Mouse (Mus musculus): ENCODE data around the gene Tubg1. TPM values are rescaled to one million over a fixed set of nuclear protein-coding genes. Genes with fewer than 3 reads are reported as not detected.

The Tubg1 gene
- polyA plus RNA-seq, 1 experiment from 2014 or later: 103 TPM

DNA sequence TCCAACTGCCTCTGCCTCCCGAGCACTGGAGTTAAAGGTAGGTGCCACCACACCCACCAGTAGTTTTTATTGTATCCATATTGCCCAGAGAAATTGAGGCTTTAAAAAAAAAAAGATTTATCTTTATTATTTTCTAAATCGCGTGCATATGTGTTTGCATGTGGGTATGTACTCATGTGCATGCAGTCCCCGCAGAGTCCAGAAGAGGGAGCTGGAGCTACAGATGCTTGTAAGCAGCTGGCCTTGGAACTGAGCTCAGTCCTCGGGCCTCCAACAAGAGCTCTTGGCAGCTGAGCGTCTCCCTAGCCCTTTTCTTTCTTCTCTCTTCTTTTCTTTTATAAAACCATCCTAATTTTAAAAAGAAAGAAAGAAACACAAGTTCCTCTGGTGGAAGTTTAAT lies 12.0 kb downstream of the Tubg1 start:
- Histone ChIP-seq H3K9me3 (no peaks in the 10 kb centered on the region), H3K27ac (no peak overlapping the region), H3K27me3 (no peaks in the 10 kb centered on the region), H3K4me1 (no peaks in the 10 kb centered on the region), H3K9ac (no peak overlapping the region), H3K4me3 (replicated peaks) (no peak overlapping the region), H3K36me3 (replicated peaks) (peaks cover 6% of the 10 kb centered on the region), H3K4me2 (no peak overlapping the region)
- no peak for ATAC-seq (ENCODE audit: low FRiP score)
- WGBS: 83% methylated on average over 6 of the region's 6 CpGs

- ATAC-seq (ENCODE audit: low FRiP score): no peak
- H3K27me3 ChIP-seq: no peaks in the 10 kb centered on the region
- 88% methylated on average over 12 of the region's 12 CpGs for WGBS
- H3K4me1 ChIP-seq: no peaks in the 10 kb centered on the region
- no peaks in the 10 kb centered on the region for H3K9me3 ChIP-seq
- no peaks in the 10 kb centered on the region for H3K36me3 ChIP-seq (replicated peaks)
- H3K4me3 ChIP-seq (replicated peaks): no peak overlapping the region
- H3K27ac ChIP-seq: no peak overlapping the region
- H3K9ac ChIP-seq: no peak overlapping the region
- no peak overlapping the region for H3K4me2 ChIP-seq
Observed at GRCm38 (mm10) chr11:101133037-101133436, 13.3 kb downstream of the Tubg1 start.

GRCm38 (mm10) chr11:101134217-101134865 lies 14.6 kb downstream of the Tubg1 start:
- ATAC-seq (ENCODE audit: low FRiP score): no peak

DNA sequence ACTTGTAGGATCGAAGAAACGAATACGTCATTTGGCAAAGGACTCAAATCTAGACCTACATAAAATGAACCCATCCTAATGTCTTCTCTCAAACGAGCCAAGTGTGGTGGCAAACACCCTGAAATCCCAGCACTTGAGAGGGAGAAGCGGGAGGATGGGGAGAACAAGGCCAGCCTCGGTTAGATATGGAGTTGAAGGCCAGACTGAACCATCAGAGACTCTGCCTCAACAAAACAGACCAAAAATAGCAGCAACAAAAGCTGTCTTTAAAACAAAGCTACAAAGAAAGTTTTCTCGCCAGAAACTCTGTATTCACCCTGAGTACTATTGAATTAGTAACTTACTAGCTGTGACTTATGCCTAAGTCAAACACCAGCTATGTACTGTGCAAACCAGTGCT lies 17.3 kb downstream of the Tubg1 start:
- ATAC-seq (ENCODE audit: low FRiP score): no peak
- WGBS: 82% methylated on average over 7 of the region's 7 CpGs
- no peak overlapping the region for H3K4me2 ChIP-seq
- H3K4me3 ChIP-seq (replicated peaks): no peak overlapping the region
- no peak overlapping the region for H3K27ac ChIP-seq
- H3K27me3 ChIP-seq: no peaks in the 10 kb centered on the region
- H3K9me3 ChIP-seq: no peaks in the 10 kb centered on the region
- H3K9ac ChIP-seq: no peak overlapping the region
- no peaks in the 10 kb centered on the region for H3K36me3 ChIP-seq (replicated peaks)
- H3K4me1 ChIP-seq: peaks cover 25% of the 10 kb centered on the region

More at GRCm38 (mm10) chr11:101134217-101134865, 14.6 kb downstream of the Tubg1 start:
- no peak overlapping the region for H3K9ac ChIP-seq
- H3K4me1 ChIP-seq: peaks cover 8% of the 10 kb centered on the region
- H3K27ac ChIP-seq: no peak overlapping the region
- no peaks in the 10 kb centered on the region for H3K36me3 ChIP-seq (replicated peaks)
- no peaks in the 10 kb centered on the region for H3K27me3 ChIP-seq
- H3K4me3 ChIP-seq (replicated peaks): no peak overlapping the region
- H3K9me3 ChIP-seq: no peaks in the 10 kb centered on the region
- H3K4me2 ChIP-seq: no peak overlapping the region
- 81% methylated on average over 13 of the region's 13 CpGs for WGBS

GRCm38 (mm10) chr11:101138536-101139181 lies 18.9 kb downstream of the Tubg1 start:
- Histone ChIP-seq H3K4me1 (peaks cover 29% of the 10 kb centered on the region), H3K27me3 (no peaks in the 10 kb centered on the region), H3K27ac (peak overlapping the region; percentile 56), H3K4me3 (replicated peaks) (0 out of 2 replicates have a peak overlapping the region, but pooled peaks have one; percentile 11), H3K36me3 (replicated peaks) (no peaks in the 10 kb centered on the region), H3K9ac (no peak overlapping the region), H3K4me2 (peak overlapping the region; percentile 40), H3K9me3 (no peaks in the 10 kb centered on the region)
- peak; percentile 57 for ATAC-seq (ENCODE audit: low FRiP score)
- 24% methylated on average over 15 of the region's 15 CpGs for WGBS

DNA sequence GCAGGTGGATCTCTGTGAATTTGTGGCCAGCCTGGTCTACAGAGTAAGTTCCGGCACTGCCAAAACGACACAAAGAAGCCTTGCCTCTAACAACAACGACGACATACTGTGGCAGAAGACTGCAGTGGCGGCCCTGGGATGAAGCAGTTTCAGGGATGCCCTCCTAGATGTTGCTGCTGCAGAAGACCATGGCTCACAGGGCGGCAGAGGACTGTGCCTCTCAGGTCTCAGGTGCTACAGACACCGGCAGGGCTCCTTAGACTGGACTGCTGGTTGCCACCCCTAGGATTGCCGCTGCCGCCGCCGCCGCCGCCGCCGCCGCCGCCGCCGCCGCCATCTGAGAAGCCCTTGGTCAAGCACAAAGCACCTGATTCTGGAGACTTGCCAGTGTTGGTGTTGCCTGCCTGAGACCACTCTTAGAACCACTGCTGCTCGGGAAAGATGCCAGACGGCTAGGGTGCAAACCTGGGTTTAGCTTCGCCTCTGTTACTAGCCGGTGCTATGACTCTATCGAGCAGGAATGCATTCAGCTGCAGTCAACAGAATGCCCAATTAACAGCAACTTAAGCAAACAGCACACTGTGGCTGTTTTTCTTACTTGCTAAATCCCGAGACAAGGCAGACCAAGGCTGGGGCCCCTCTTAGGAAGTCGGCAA lies 20.6 kb downstream of the Tubg1 start:
- peak overlapping the region; percentile 38; the same call in 1 of the 2 replicates for H3K9ac ChIP-seq
- no peaks in the 10 kb centered on the region for H3K36me3 ChIP-seq (replicated peaks)
- H3K27me3 ChIP-seq: no peaks in the 10 kb centered on the region
- ATAC-seq (ENCODE audit: low FRiP score): peak; percentile 53; the same call in 1 of the 2 replicates
- H3K9me3 ChIP-seq: no peaks in the 10 kb centered on the region
- H3K4me3 ChIP-seq (replicated peaks): peak overlapping the region; percentile 28
- peaks cover 33% of the 10 kb centered on the region for H3K4me1 ChIP-seq
- 41% methylated on average over 27 of the region's 27 CpGs for WGBS
- H3K27ac ChIP-seq: peak overlapping the region; percentile 71
- H3K4me2 ChIP-seq: peak overlapping the region; percentile 50

- Histone ChIP-seq H3K27ac (peak overlapping the region; percentile 71; the same call in 1 of the 2 replicates), H3K4me2 (peak overlapping the region; percentile 50; the same call in 1 of the 2 replicates), H3K4me1 (peaks cover 33% of the 10 kb centered on the region), H3K4me3 (replicated peaks) (no peak overlapping the region), H3K36me3 (replicated peaks) (no peaks in the 10 kb centered on the region), H3K9me3 (no peaks in the 10 kb centered on the region), H3K27me3 (no peaks in the 10 kb centered on the region), H3K9ac (no peak overlapping the region)
- WGBS: 77% methylated on average over 8 of the region's 8 CpGs
- no peak for ATAC-seq (ENCODE audit: low FRiP score)
Observed at GRCm38 (mm10) chr11:101141088-101141487, 21.4 kb downstream of the Tubg1 start.

- Histone ChIP-seq H3K27ac (no peak overlapping the region), H3K4me2 (no peak overlapping the region), H3K27me3 (no peaks in the 10 kb centered on the region), H3K4me1 (peaks cover 41% of the 10 kb centered on the region), H3K9me3 (no peaks in the 10 kb centered on the region), H3K4me3 (replicated peaks) (no peak overlapping the region), H3K36me3 (replicated peaks) (no peaks in the 10 kb centered on the region), H3K9ac (no peak overlapping the region)
- no peak for ATAC-seq (ENCODE audit: low FRiP score)
- 88% methylated on average over 10 of the region's 10 CpGs for WGBS
Observed at GRCm38 (mm10) chr11:101142215-101142967, 22.7 kb downstream of the Tubg1 start.

DNA sequence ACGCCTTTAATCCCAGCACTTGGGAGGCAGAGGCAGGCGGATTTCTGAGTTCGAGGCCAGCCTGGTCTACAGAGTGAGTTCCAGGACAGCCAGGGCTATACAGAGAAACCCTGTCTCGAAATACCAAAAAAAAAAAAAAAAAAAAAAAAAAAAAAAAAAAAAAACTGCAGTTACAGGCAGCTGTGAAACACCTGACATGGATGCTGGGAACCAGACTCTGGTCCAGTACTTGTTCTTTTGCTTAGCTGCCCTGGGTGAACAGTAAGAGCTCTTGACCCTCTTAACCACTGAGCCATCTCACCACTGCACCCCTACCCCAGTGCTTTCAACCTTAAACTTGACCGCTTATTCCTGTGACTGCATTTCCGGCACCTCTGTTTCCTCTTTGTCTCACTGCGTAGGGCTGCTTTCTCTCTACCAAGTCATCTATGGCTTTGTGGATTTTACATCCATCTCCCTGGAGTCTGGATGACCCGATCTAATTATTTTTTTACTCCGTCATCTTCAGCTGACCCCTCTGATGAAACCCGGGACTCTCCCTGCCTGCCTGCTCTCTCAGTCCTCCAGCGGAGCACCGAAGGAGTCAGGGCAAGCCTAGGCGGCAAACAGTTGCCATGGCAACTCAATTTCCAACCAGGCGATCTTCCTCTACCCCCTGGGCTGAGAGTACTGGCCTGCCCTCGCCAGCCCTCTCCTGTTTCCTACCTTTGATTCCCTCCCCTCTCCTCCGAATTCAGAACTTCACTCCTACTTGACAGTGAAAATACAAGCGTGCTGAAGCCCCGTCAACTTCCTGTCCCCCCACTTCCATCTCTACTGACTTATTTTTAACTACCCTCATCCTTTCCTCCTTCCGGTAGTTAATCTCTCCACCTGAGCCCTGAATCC lies 23.8 kb downstream of the Tubg1 start:
- H3K4me1 ChIP-seq: peaks cover 39% of the 10 kb centered on the region
- H3K4me2 ChIP-seq: peak overlapping the region; percentile 52
- peak; percentile 83 for ATAC-seq (ENCODE audit: low FRiP score)
- peak overlapping the region; percentile 33 for H3K27ac ChIP-seq
- peak overlapping the region; percentile 28 for H3K4me3 ChIP-seq (replicated peaks)
- 22% methylated on average over 18 of the region's 19 CpGs for WGBS
- H3K36me3 ChIP-seq (replicated peaks): no peaks in the 10 kb centered on the region
- H3K9me3 ChIP-seq: no peaks in the 10 kb centered on the region
- H3K27me3 ChIP-seq: no peaks in the 10 kb centered on the region
- H3K9ac ChIP-seq: 0 out of 2 replicates have a peak overlapping the region, but pooled peaks have one; percentile 38

- no peak overlapping the region for H3K9ac ChIP-seq
- H3K4me3 ChIP-seq (replicated peaks): no peak overlapping the region
- WGBS: 13% methylated on average over 10 of the region's 10 CpGs
- H3K36me3 ChIP-seq (replicated peaks): no peaks in the 10 kb centered on the region
- no peaks in the 10 kb centered on the region for H3K27me3 ChIP-seq
- H3K4me2 ChIP-seq: no peak overlapping the region
- H3K9me3 ChIP-seq: no peaks in the 10 kb centered on the region
- ATAC-seq (ENCODE audit: low FRiP score): peak; percentile 68
- peaks cover 23% of the 10 kb centered on the region for H3K4me1 ChIP-seq
- H3K27ac ChIP-seq: no peak overlapping the region
Observed at GRCm38 (mm10) chr11:101146377-101146776, 26.6 kb downstream of the Tubg1 start.

DNA sequence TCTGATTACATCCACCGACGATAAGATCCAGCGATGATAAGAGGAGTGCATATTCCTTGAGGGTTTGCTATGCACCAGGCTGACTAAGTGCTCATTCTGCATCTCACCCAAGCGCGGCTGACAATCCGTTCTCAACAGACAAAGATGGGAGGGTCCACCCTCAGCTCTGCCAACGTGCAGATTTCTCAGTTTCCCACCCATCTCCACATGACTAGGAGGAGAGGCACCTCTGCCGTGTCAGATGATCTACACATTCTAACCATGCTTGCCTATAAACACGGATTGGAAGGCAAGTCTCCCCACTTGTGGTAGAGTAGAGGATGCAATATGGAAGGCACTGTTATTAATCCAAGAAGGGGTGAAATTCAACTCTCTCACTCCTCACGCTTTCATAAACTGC lies 29.0 kb downstream of the Tubg1 start:
- no peaks in the 10 kb centered on the region for H3K27me3 ChIP-seq
- peaks cover 18% of the 10 kb centered on the region for H3K4me1 ChIP-seq
- no peak overlapping the region for H3K4me2 ChIP-seq
- no peaks in the 10 kb centered on the region for H3K36me3 ChIP-seq (replicated peaks)
- ATAC-seq (ENCODE audit: low FRiP score): no peak
- no peaks in the 10 kb centered on the region for H3K9me3 ChIP-seq
- no peak overlapping the region for H3K4me3 ChIP-seq (replicated peaks)
- H3K9ac ChIP-seq: no peak overlapping the region
- no peak overlapping the region for H3K27ac ChIP-seq
- WGBS: 72% methylated on average over 10 of the region's 10 CpGs
